Mouse (Mus musculus) brain, embryonic 14.5 days (tissue): ENCODE data around the gene Hectd4.

Experiments used
- CTCF ChIP-seq: fragments of 200-500 bp; IDR thresholded peaks from 2 replicates; pipeline ENCODE4 v1.5.1; 2012; ENCODE audit warnings: inconsistent platforms, mild to moderate bottlenecking, moderate library complexity, borderline replicate concordance; ENCODE audit not compliant: insufficient read depth, insufficient read length; ENCODE audit errors: extremely low read depth
- POLR2A ChIP-seq: fragments of 200-500 bp; IDR thresholded peaks from 2 replicates; pipeline ENCODE4 v1.6.1; 2012; ENCODE audit warnings: mild to moderate bottlenecking, inconsistent platforms, borderline replicate concordance; ENCODE audit not compliant: poor library complexity, insufficient read depth, insufficient read length, severe bottlenecking; ENCODE audit errors: extremely low read depth

- TF ChIP-seq CTCF (peak; percentile 69; the same call in 1 of the 2 replicates), POLR2A (no peak)
Observed at GRCm38 (mm10) chr5:121392667-121393380, 172.8 kb downstream of the Hectd4 start.
